Mouse (Mus musculus): ENCODE data around the gene Gmeb1. TPM values are rescaled to one million over a fixed set of nuclear protein-coding genes. Genes with fewer than 3 reads are reported as not detected.

Gmeb1 gene
- polyA plus RNA-seq, 1 experiment = 10.7 TPM

DNA sequence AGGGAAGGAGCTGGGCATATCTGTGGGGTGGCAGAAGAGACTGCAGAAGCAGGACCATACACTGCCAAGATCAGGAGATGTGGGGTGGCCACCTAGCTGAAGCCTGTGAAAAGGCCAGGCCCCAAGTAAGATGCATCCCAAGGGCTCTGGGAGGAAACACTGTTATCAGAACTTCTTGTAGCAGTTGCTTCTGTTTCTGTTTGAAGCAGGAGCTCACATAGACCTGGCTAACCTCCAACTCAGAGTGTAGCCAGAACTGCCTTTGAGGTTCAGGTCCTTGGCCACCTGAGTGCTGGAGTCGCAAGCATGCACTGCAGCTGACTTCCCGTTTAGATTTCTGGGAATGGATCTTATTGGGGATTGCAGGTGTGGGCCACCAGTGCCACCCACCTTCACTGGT lies 43.6 kb downstream of the Gmeb1 start:
- Histone ChIP-seq H3K4me3 (ENCODE audit: insufficient read depth, low read depth, low read length) (no peak overlapping the region), H3K27ac (ENCODE audit: insufficient read depth, low read depth, low read length) (no peak overlapping the region), H3K4me1 (ENCODE audit: control insufficient read depth, insufficient read depth, low read length) (no peaks in the 10 kb centered on the region), H3K36me3 (ENCODE audit: control insufficient read depth, insufficient read depth, low read length) (no peaks in the 10 kb centered on the region), H3K27me3 (replicated peaks; ENCODE audit: control insufficient read depth, insufficient read depth, low read length) (no peaks in the 10 kb centered on the region)
- peak; percentile 18 for DNase-seq
- 55% methylated on average over 2 of the region's 2 CpGs for WGBS
- TF ChIP-seq CTCF (conservative IDR thresholded peaks at IDR 0.05; ENCODE audit: insufficient read depth, insufficient read length, low read depth, low read length) = no peak
- no peak for TF ChIP-seq POLR2A (IDR thresholded peaks at IDR 0.05; ENCODE audit: low read depth, low read length)

DNA sequence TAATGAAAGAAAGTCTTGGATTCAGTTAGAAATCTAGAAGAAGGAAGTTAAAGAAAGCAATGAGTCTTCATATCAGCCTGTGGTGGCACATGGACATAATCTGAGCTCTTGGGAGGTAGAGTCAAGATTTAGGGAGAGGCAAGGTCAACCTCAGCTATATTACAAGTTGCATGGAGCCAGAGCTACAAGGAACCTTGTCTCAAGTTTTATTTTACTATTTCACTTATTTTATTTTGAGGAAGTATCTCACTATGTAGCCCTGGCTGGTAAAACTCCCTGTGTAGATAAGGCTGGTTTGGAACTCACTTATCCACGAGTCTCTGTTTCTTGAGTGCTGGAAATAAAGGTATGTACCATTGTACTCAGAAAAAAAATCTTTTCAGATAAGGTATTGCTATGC lies 44.8 kb downstream of the Gmeb1 start:
- no peak for DNase-seq
- no peaks in the 10 kb centered on the region for H3K27me3 ChIP-seq (replicated peaks; ENCODE audit: control insufficient read depth, insufficient read depth, low read length)
- 91% methylated on average over 1 of the region's 1 CpGs for WGBS
- H3K4me3 ChIP-seq (ENCODE audit: insufficient read depth, low read depth, low read length) = no peak overlapping the region
- H3K27ac ChIP-seq (ENCODE audit: insufficient read depth, low read depth, low read length) = no peak overlapping the region
- no peak for TF ChIP-seq CTCF (conservative IDR thresholded peaks at IDR 0.05; ENCODE audit: insufficient read depth, insufficient read length, low read depth, low read length)
- no peak for TF ChIP-seq POLR2A (IDR thresholded peaks at IDR 0.05; ENCODE audit: low read depth, low read length)
- no peaks in the 10 kb centered on the region for H3K36me3 ChIP-seq (ENCODE audit: control insufficient read depth, insufficient read depth, low read length)
- H3K4me1 ChIP-seq (ENCODE audit: control insufficient read depth, insufficient read depth, low read length) = 0 out of 2 replicates have a peak, but pooled peaks cover 3% of the 10 kb centered on the region

- WGBS = 52% methylated on average over 4 of the region's 4 CpGs
- H3K27me3 ChIP-seq (replicated peaks; ENCODE audit: control insufficient read depth, insufficient read depth, low read length) = no peaks in the 10 kb centered on the region
- H3K27ac ChIP-seq (ENCODE audit: insufficient read depth, low read depth, low read length) = no peak overlapping the region
- no peaks in the 10 kb centered on the region for H3K36me3 ChIP-seq (ENCODE audit: control insufficient read depth, insufficient read depth, low read length)
- H3K4me3 ChIP-seq (ENCODE audit: insufficient read depth, low read depth, low read length) = no peak overlapping the region
- DNase-seq = no peak
- TF ChIP-seq POLR2A (IDR thresholded peaks at IDR 0.05; ENCODE audit: low read depth, low read length) (no peak), CTCF (conservative IDR thresholded peaks at IDR 0.05; ENCODE audit: insufficient read depth, insufficient read length, low read depth, low read length) (no peak)
- peaks cover 9% of the 10 kb centered on the region; the same call in 1 of the 2 replicates for H3K4me1 ChIP-seq (ENCODE audit: control insufficient read depth, insufficient read depth, low read length)
These were observed 46.6 kb downstream of the Gmeb1 start for GRCm38 (mm10) chr4:132214847-132215246.

DNA sequence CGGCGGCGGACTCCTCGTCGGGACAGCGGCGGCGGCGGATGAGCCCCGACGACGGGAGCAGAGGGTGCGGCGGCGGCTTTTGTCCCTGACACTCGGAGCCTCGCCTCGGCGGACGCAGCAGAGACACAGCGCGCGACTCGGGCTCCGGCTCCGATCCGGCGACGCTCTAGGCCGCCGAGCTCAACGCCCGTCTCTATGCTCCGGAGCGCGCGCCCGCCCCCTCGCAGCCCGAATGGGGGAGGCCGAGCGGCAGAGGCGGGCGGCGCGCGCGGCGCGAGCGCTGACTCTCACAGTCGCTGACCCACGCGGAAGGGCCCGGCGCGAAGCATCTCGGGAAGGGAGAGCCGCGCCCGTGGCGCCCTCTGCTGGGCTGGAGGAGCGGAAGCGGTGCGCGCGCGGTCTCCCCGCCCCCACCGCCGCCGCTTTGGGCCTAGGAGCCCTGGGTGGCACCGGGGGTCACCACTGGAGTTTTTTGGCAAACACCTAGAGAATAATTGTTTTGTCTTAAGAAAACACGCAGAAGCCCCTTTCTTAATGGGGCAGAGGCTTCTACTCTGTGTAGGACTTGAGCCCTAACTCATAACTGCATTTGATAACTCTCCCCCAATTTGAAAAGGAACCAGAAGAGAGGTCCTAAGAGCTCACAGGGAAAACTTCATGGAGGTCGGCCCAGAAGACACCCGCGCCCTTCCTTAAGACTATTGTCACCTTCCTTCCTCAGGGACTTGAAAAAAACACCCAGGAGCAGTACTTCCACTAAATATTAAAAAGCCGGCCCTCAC lies 49.3 kb downstream of the Gmeb1 start, which contains the start of gene Ythdf2:
TSS of gene Ythdf2 (minus strand) at position 351 of the 782 bp plus-strand sequence.
- Histone ChIP-seq H3K4me1 (ENCODE audit: control insufficient read depth, insufficient read depth, low read length) (peaks cover 9% of the 10 kb centered on the region; the same call in 1 of the 2 replicates), H3K27me3 (replicated peaks; ENCODE audit: control insufficient read depth, insufficient read depth, low read length) (no peaks in the 10 kb centered on the region), H3K36me3 (ENCODE audit: control insufficient read depth, insufficient read depth, low read length) (no peaks in the 10 kb centered on the region; the same call in 1 of the 2 replicates), H3K4me3 (ENCODE audit: insufficient read depth, low read depth, low read length) (peak within 1 kb of the TSS; percentile 99), H3K27ac (ENCODE audit: insufficient read depth, low read depth, low read length) (peak within 1 kb of the TSS; percentile 92)
- WGBS = 1% methylated on average over 78 of the region's 78 CpGs
- peak; percentile 98 for DNase-seq
- TF ChIP-seq POLR2A (IDR thresholded peaks at IDR 0.05; ENCODE audit: low read depth, low read length) (no peak), CTCF (conservative IDR thresholded peaks at IDR 0.05; ENCODE audit: insufficient read depth, insufficient read length, low read depth, low read length) (peak; percentile 69)

GRCm38 (mm10) chr4:132211091-132211942 lies 50.1 kb downstream of the Gmeb1 start:
- H3K4me1 ChIP-seq (ENCODE audit: control insufficient read depth, insufficient read depth, low read length) = peaks cover 9% of the 10 kb centered on the region; the same call in 1 of the 2 replicates
- peak overlapping the region; percentile 99 for H3K4me3 ChIP-seq (ENCODE audit: insufficient read depth, low read depth, low read length)
- peak; percentile 26 for DNase-seq
- H3K36me3 ChIP-seq (ENCODE audit: control insufficient read depth, insufficient read depth, low read length) = no peaks in the 10 kb centered on the region; the same call in 1 of the 2 replicates
- no peaks in the 10 kb centered on the region for H3K27me3 ChIP-seq (replicated peaks; ENCODE audit: control insufficient read depth, insufficient read depth, low read length)
- H3K27ac ChIP-seq (ENCODE audit: insufficient read depth, low read depth, low read length) = peak overlapping the region; percentile 92
- TF ChIP-seq POLR2A (IDR thresholded peaks at IDR 0.05; ENCODE audit: low read depth, low read length) (no peak), CTCF (conservative IDR thresholded peaks at IDR 0.05; ENCODE audit: insufficient read depth, insufficient read length, low read depth, low read length) (no peak)
- under 1% methylated on average over 86 of the region's 89 CpGs for WGBS

DNA sequence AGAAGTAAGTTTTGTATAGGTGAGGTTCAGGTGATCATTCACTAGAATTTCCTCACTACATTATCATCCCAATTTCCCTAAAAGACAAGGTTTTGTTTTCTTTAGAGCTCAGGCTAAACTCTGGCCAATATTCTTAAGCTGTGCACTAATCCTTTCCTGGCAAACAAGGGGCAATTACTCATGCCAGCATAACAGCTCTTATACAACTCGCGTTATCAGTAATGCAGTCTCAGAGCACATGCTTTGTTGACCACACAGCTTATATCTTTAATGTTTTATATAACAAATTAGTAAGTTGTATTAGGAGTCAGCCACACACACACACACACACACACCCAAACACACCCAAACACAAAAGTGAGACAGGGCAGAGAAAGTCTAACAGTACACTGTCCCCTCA lies 51.1 kb downstream of the Gmeb1 start:
- H3K27ac ChIP-seq (ENCODE audit: insufficient read depth, low read depth, low read length) = no peak overlapping the region

More for the DNA sequence above, 51.1 kb downstream of the Gmeb1 start:
- TF ChIP-seq CTCF (conservative IDR thresholded peaks at IDR 0.05; ENCODE audit: insufficient read depth, insufficient read length, low read depth, low read length) (no peak), POLR2A (IDR thresholded peaks at IDR 0.05; ENCODE audit: low read depth, low read length) (no peak)
- H3K4me3 ChIP-seq (ENCODE audit: insufficient read depth, low read depth, low read length) = 0 out of 2 replicates have a peak overlapping the region, but pooled peaks have one; percentile 99
- no peaks in the 10 kb centered on the region for H3K27me3 ChIP-seq (replicated peaks; ENCODE audit: control insufficient read depth, insufficient read depth, low read length)
- DNase-seq = no peak
- no peaks in the 10 kb centered on the region; the same call in 1 of the 2 replicates for H3K36me3 ChIP-seq (ENCODE audit: control insufficient read depth, insufficient read depth, low read length)
- peaks cover 9% of the 10 kb centered on the region; the same call in 1 of the 2 replicates for H3K4me1 ChIP-seq (ENCODE audit: control insufficient read depth, insufficient read depth, low read length)
- 11% methylated on average over 2 of the region's 2 CpGs for WGBS

Measured in kidney, adult 2 months (tissue).